12 mouse cellular contexts compared by ENCODE assay signal in the genomic region with DNA sequence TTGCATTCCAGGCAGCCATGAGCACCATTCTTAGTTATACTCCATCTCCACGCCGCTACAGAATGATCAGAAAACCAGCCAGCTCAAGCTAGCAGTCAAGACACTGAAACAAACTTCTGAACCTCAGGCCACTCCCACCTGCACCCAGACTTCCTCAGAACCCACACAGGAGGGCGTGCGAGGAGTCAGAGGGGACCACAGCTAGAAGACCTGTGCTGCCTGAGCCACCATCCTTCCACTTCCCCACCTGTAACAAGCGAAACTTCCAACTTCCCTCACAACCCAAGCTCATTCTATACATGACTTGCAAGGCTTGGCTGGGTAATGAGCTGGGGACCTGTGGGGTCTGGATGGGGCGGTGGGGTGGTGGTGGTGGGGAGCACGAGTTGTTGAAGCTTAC. TPM values are rescaled to one million over a fixed set of nuclear protein-coding genes. Genes with fewer than 3 reads are reported as not detected.
A peak's percentile ranks its signal among the peaks of the same experiment; 100 is the strongest.
DNase-seq lines count a peak whose midpoint lies in the region; ATAC-seq and TF ChIP-seq lines count a peak whose summit lies in the region.
"Had no signal": no experiment of that assay in that cellular context is flagged by ENCODE, and none has a peak within 500 bp of the region (broad histone marks: within the 10 kb centered on the region; RNA-seq: fewer than 3 reads in every experiment).

No protein-coding gene starts in this region.

- peak; percentile 22 for DNase-seq in cerebellum, adult 11-12 months
- no peak for DNase-seq in cerebellum, adult 2 months
- DNase-seq in liver, result no peak
- no peak for DNase-seq in layer of hippocampus, adult 18-20 months (ENCODE audit: low spot score in 2 of 2)
- no peak for DNase-seq in frontal cortex, postnatal 14 days (ENCODE audit: low spot score in 2 of 2)
- DNase-seq: cerebellum, postnatal 36 days; gastrocnemius, postnatal 36 days had no signal

- no peak for TF ChIP-seq CTCF in cerebellum, adult 2 months (IDR thresholded peaks at IDR 0.05; ENCODE audit: borderline replicate concordance, insufficient read depth, low read depth, low read length)

- no peak for TF ChIP-seq POLR2A in cerebellum, adult 2 months (IDR thresholded peaks at IDR 0.05; ENCODE audit: borderline replicate concordance, insufficient read depth, low read length)

- no peak overlapping the region for H3K27ac ChIP-seq in cerebellum, adult 2 months (ENCODE audit: insufficient read depth, low read length)
- H3K27ac ChIP-seq in liver, embryonic 12.5 days, result peak overlapping the region; percentile 42; the same call in 1 of the 2 replicates
- H3K27ac ChIP-seq in intestine, embryonic 15.5 days, result peak overlapping the region; percentile 70
- peak overlapping the region; percentile 31; the same call in 1 of the 2 replicates for H3K27ac ChIP-seq in stomach, embryonic 15.5 days
- H3K27ac ChIP-seq: liver, embryonic 14.5 days; neural tube, embryonic 12.5 days had no signal

- no peak for ATAC-seq in liver, embryonic 12.5 days
- ATAC-seq in intestine, embryonic 15.5 days, result no peak
- ATAC-seq in stomach, embryonic 15.5 days (ENCODE audit: insufficient read depth, low FRiP score, low read depth), result no peak

- peak overlapping the region; percentile 18 for H3K4me2 ChIP-seq in liver, embryonic 12.5 days
- H3K4me2 ChIP-seq in intestine, embryonic 15.5 days (replicated peaks), result peak overlapping the region; percentile 37
- no peak overlapping the region for H3K4me2 ChIP-seq in stomach, embryonic 15.5 days
- H3K4me2 ChIP-seq: neural tube, embryonic 12.5 days had no signal

- H3K4me1 ChIP-seq in cerebellum, adult 2 months (ENCODE audit: control insufficient read depth, insufficient read depth, low read length), result peaks cover 49% of the 10 kb centered on the region
- H3K4me1 ChIP-seq in liver, embryonic 12.5 days, result peaks cover 77% of the 10 kb centered on the region
- peaks cover 36% of the 10 kb centered on the region for H3K4me1 ChIP-seq in intestine, embryonic 15.5 days (replicated peaks)
- H3K4me1 ChIP-seq in stomach, embryonic 15.5 days, result peaks cover 45% of the 10 kb centered on the region

- 74% methylated on average over 7 of the region's 7 CpGs for WGBS in cerebellum, adult 2 months
- WGBS in liver, embryonic 12.5 days (ENCODE audit: insufficient replicate concordance), result 64% methylated on average over 7 of the region's 7 CpGs
- 69% methylated on average over 7 of the region's 7 CpGs for WGBS in intestine, embryonic 15.5 days
- WGBS in stomach, embryonic 15.5 days, result 66% methylated on average over 7 of the region's 7 CpGs

- peak overlapping the region; percentile 36; the same call in 1 of the 2 replicates for H3K9ac ChIP-seq in liver, embryonic 12.5 days
- peak overlapping the region; percentile 18; the same call in 1 of the 2 replicates for H3K9ac ChIP-seq in intestine, embryonic 15.5 days
- H3K9ac ChIP-seq in stomach, embryonic 15.5 days, result no peak overlapping the region
- H3K9ac ChIP-seq: liver, embryonic 14.5 days; neural tube, embryonic 12.5 days had no signal

- no peaks in the 10 kb centered on the region for H3K9me3 ChIP-seq in liver, embryonic 12.5 days (replicated peaks)
- H3K9me3 ChIP-seq in intestine, embryonic 15.5 days, result no peaks in the 10 kb centered on the region
- no peaks in the 10 kb centered on the region for H3K9me3 ChIP-seq in stomach, embryonic 15.5 days
- H3K9me3 ChIP-seq: neural tube, embryonic 12.5 days had no signal

- H3K27me3 ChIP-seq in cerebellum, adult 2 months (ENCODE audit: control insufficient read depth, insufficient read depth, low read length), result no peaks in the 10 kb centered on the region
- H3K27me3 ChIP-seq in liver, embryonic 12.5 days (replicated peaks), result no peaks in the 10 kb centered on the region
- H3K27me3 ChIP-seq in intestine, embryonic 15.5 days (replicated peaks), result no peaks in the 10 kb centered on the region
- H3K27me3 ChIP-seq in stomach, embryonic 15.5 days (replicated peaks), result no peaks in the 10 kb centered on the region
- H3K27me3 ChIP-seq: neural tube, embryonic 12.5 days had no signal

- H3K36me3 ChIP-seq in liver, embryonic 12.5 days, result peaks cover 64% of the 10 kb centered on the region
- peaks cover 12% of the 10 kb centered on the region; the same call in 1 of the 2 replicates for H3K36me3 ChIP-seq in intestine, embryonic 15.5 days
- 0 out of 2 replicates have a peak, but pooled peaks cover 5% of the 10 kb centered on the region for H3K36me3 ChIP-seq in stomach, embryonic 15.5 days

- no peak overlapping the region for H3K4me3 ChIP-seq in cerebellum, adult 2 months (replicated peaks; ENCODE audit: insufficient read depth, low read depth, low read length)
- H3K4me3 ChIP-seq in liver, embryonic 12.5 days, result no peak overlapping the region
- H3K4me3 ChIP-seq in intestine, embryonic 15.5 days (replicated peaks), result no peak overlapping the region
- H3K4me3 ChIP-seq in stomach, embryonic 15.5 days (replicated peaks), result no peak overlapping the region
- H3K4me3 ChIP-seq: neural tube, embryonic 12.5 days had no signal

RNA-seq across cellular contexts. Expression of a gene that starts 3.6 kb away (rescaled TPM):
- 69.5 and 82.5 TPM in 2 replicates for polyA plus RNA-seq in cerebellum, adult 2 months (2012; rRNA removed)
- polyA plus RNA-seq in liver, embryonic 12.5 days (2016; fragmentation: Nextera tagmentation; extraction: Ambion mirVana), result 66.4 and 67.9 TPM in 2 replicates
- polyA plus RNA-seq in intestine, embryonic 15.5 days (2015; fragmentation: Nextera tagmentation; extraction: Ambion mirVana), result 124 TPM in 2 replicates
- polyA plus RNA-seq in stomach, embryonic 15.5 days (2015; fragmentation: Nextera tagmentation; extraction: Ambion mirVana), result 136 and 142 TPM in 2 replicates
- 10 to 100 TPM; 53.9 to 57.8 TPM for total RNA-seq in layer of hippocampus, adult 18-20 months (2021)

RNA-seq across cellular contexts. Expression of a gene that starts 7.4 kb away (rescaled TPM):
- polyA plus RNA-seq in cerebellum, adult 2 months (2012; rRNA removed), result 2.9 and 3.3 TPM in 2 replicates
- polyA plus RNA-seq in liver, embryonic 12.5 days (2016; fragmentation: Nextera tagmentation; extraction: Ambion mirVana), result 34.3 and 37.6 TPM in 2 replicates
- polyA plus RNA-seq in intestine, embryonic 15.5 days (2015; fragmentation: Nextera tagmentation; extraction: Ambion mirVana), result 21.4 and 22.4 TPM in 2 replicates
- 21.7 and 22.4 TPM in 2 replicates for polyA plus RNA-seq in stomach, embryonic 15.5 days (2015; fragmentation: Nextera tagmentation; extraction: Ambion mirVana)
- 1 to 10 TPM; 2.0 to 3.0 TPM for total RNA-seq in layer of hippocampus, adult 18-20 months (2021)

RNA-seq across cellular contexts. Expression of a gene that starts 27.3 kb away (rescaled TPM):
- 183 and 193 TPM in 2 replicates for polyA plus RNA-seq in cerebellum, adult 2 months (2012; rRNA removed)
- 27.4 and 29.1 TPM in 2 replicates for polyA plus RNA-seq in liver, embryonic 12.5 days (2016; fragmentation: Nextera tagmentation; extraction: Ambion mirVana)
- polyA plus RNA-seq in intestine, embryonic 15.5 days (2015; fragmentation: Nextera tagmentation; extraction: Ambion mirVana), result 86.3 and 95.3 TPM in 2 replicates
- polyA plus RNA-seq in stomach, embryonic 15.5 days (2015; fragmentation: Nextera tagmentation; extraction: Ambion mirVana), result 89.7 and 91.8 TPM in 2 replicates
- total RNA-seq in layer of hippocampus, adult 18-20 months (2021), result 100 to 1,000 TPM; 106 to 111 TPM

RNA-seq across cellular contexts. Expression of a gene that starts 27.4 kb away (rescaled TPM):
- 51.8 and 64.1 TPM in 2 replicates for polyA plus RNA-seq in cerebellum, adult 2 months (2012; rRNA removed)
- polyA plus RNA-seq in liver, embryonic 12.5 days (2016; fragmentation: Nextera tagmentation; extraction: Ambion mirVana), result 1.8 and 2.1 TPM in 2 replicates
- polyA plus RNA-seq in intestine, embryonic 15.5 days (2015; fragmentation: Nextera tagmentation; extraction: Ambion mirVana), result 40.3 and 45.8 TPM in 2 replicates
- polyA plus RNA-seq in stomach, embryonic 15.5 days (2015; fragmentation: Nextera tagmentation; extraction: Ambion mirVana), result 28.0 and 30.9 TPM in 2 replicates
- 1 to 10 TPM; 1.4 to 2.1 TPM for total RNA-seq in layer of hippocampus, adult 18-20 months (2021)

RNA-seq across cellular contexts. Expression of a gene that starts 42.0 kb away (rescaled TPM):
- polyA plus RNA-seq in cerebellum, adult 2 months (2012; rRNA removed), result 114 TPM in 2 replicates
- polyA plus RNA-seq in liver, embryonic 12.5 days (2016; fragmentation: Nextera tagmentation; extraction: Ambion mirVana), result 15.8 and 17.9 TPM in 2 replicates
- 29.9 and 35.1 TPM in 2 replicates for polyA plus RNA-seq in intestine, embryonic 15.5 days (2015; fragmentation: Nextera tagmentation; extraction: Ambion mirVana)
- 32.8 and 36.0 TPM in 2 replicates for polyA plus RNA-seq in stomach, embryonic 15.5 days (2015; fragmentation: Nextera tagmentation; extraction: Ambion mirVana)
- total RNA-seq in layer of hippocampus, adult 18-20 months (2021), result 10 to 100 TPM; 85.7 to 90.6 TPM
